Mouse (Mus musculus): ENCODE measurements around the gene March9. TPM values are rescaled to one million over a fixed set of nuclear protein-coding genes. Genes with fewer than 3 reads are reported as not detected.

Gene March9
- total and polyA plus RNA-seq, 3 experiments: 2.1 to 5.2 TPM; not detected in 1

DNA sequence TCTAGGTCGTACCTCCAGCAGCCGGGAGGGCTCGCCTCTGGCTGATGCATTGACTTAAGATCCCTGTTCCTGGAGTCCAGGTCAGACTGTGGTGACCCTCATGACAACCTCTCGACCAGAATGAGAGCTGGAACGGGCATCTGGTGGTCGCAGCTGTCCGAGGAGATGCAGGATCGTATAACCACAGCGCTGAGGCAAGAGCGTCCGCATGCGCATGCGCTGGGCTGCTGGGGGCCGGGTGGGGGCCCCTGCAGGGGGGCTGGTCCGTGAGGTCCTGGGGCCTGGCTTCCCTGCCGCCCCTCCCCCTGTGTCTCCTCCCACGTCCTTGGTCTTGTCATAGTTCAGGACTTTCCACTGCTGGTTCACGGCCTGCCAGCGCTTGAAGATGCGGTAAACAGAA lies 3.5 kb downstream of the March9 start:
- no peaks in the 10 kb centered on the region for H3K27me3 ChIP-seq (ENCODE audit: control insufficient read depth in 1 of 2, insufficient read depth in 2 of 2, low read length in 2 of 2)
- no peaks in the 10 kb centered on the region for H3K9me3 ChIP-seq (replicated peaks; ENCODE audit: insufficient read depth, low read length)
- no peak for DNase-seq (ENCODE audit: low read depth, low spot score)
- no peak overlapping the region for H3K4me3 ChIP-seq (ENCODE audit: control insufficient read depth in 1 of 2, insufficient read depth in 1 of 2, low read depth in 2 of 2, low read length in 2 of 2)
- H3K27ac ChIP-seq (ENCODE audit: control insufficient read depth, low read depth, low read length): no peak overlapping the region
- H3K4me1 ChIP-seq (ENCODE audit: control insufficient read depth in 1 of 2, insufficient read depth in 2 of 2, low read length in 2 of 2): peaks cover 0 to 7% of the 10 kb centered on the region in 2 experiments; a peak in 1 of 4 replicates
- peaks cover 0 to 2% of the 10 kb centered on the region in 2 experiments; a peak in 1 of 4 replicates for H3K36me3 ChIP-seq (ENCODE audit: control insufficient read depth in 1 of 2, insufficient read depth in 2 of 2, low read length in 2 of 2)
- H3K9ac ChIP-seq (ENCODE audit: control insufficient read depth, low read depth, low read length, poor library complexity, severe bottlenecking): no peak overlapping the region
- no peak for TF ChIP-seq ZC3H11A (IDR thresholded peaks at IDR 0.05; ENCODE audit: low read depth, low read length)
- TF ChIP-seq SMC3 (IDR thresholded peaks at IDR 0.05; ENCODE audit: low read depth, low read length): no peak
- TF ChIP-seq JUND (IDR thresholded peaks at IDR 0.05; ENCODE audit: low read depth, low read length): no peak
- TF ChIP-seq POLR2AphosphoS2 (IDR thresholded peaks at IDR 0.05; ENCODE audit: low read length): no peak
- no peak for TF ChIP-seq GATA1 (IDR thresholded peaks at IDR 0.05; ENCODE audit: low read depth, low read length)
- no peak for TF ChIP-seq MEF2A (IDR thresholded peaks at IDR 0.05; ENCODE audit: extremely low read depth, insufficient replicate concordance, low read depth, low read length, poor library complexity, severe bottlenecking)
- TF ChIP-seq NELFE (IDR thresholded peaks at IDR 0.05; ENCODE audit: low read depth, low read length): no peak
- TF ChIP-seq E2F4 (IDR thresholded peaks at IDR 0.05; ENCODE audit: borderline replicate concordance, low read depth, low read length): no peak
- TF ChIP-seq UBTF (IDR thresholded peaks at IDR 0.05; ENCODE audit: borderline replicate concordance, insufficient read depth, low read depth, low read length): no peak
- no peak for TF ChIP-seq EP300 (IDR thresholded peaks at IDR 0.05; ENCODE audit: low read depth in 1 of 2, low read length in 2 of 2)
- no peak for TF ChIP-seq POLR2A (IDR thresholded peaks at IDR 0.05; ENCODE audit: control insufficient read depth in 1 of 2, insufficient read depth in 1 of 2, low read depth in 1 of 2, low read length in 2 of 2, poor library complexity in 1 of 2)
- no peak for TF ChIP-seq GABPA (IDR thresholded peaks at IDR 0.05; ENCODE audit: low read depth, low read length)
- TF ChIP-seq MYB (IDR thresholded peaks at IDR 0.05; ENCODE audit: low read depth, low read length): no peak
- no peak for TF ChIP-seq MYC (IDR thresholded peaks at IDR 0.05; ENCODE audit: low read depth, low read length)
- no peak for TF ChIP-seq MAZ (IDR thresholded peaks at IDR 0.05; ENCODE audit: low read depth, low read length)
- no peak for TF ChIP-seq TBP (IDR thresholded peaks at IDR 0.05; ENCODE audit: low read depth, low read length)
- no peak for TF ChIP-seq BHLHE40 (IDR thresholded peaks at IDR 0.05; ENCODE audit: borderline replicate concordance, low read depth, low read length)
- no peaks in the 10 kb centered on the region; the same call in 1 of the 2 replicates for H3K79me2 ChIP-seq (ENCODE audit: control insufficient read depth, insufficient read depth, low read length, poor library complexity)

GRCm38 (mm10) chr10:127055406-127055805 lies 4.6 kb downstream of the March9 start:
- Histone ChIP-seq H3K4me1 (ENCODE audit: control insufficient read depth in 1 of 2, insufficient read depth in 2 of 2, low read length in 2 of 2) (peaks cover 2 to 11% of the 10 kb centered on the region in 2 experiments), H3K27me3 (ENCODE audit: control insufficient read depth in 1 of 2, insufficient read depth in 2 of 2, low read length in 2 of 2) (no peaks in the 10 kb centered on the region), H3K79me2 (ENCODE audit: control insufficient read depth, insufficient read depth, low read length, poor library complexity) (no peaks in the 10 kb centered on the region; the same call in 1 of the 2 replicates), H3K4me3 (ENCODE audit: control insufficient read depth in 1 of 2, insufficient read depth in 1 of 2, low read depth in 2 of 2, low read length in 2 of 2) (no peak overlapping the region), H3K27ac (ENCODE audit: control insufficient read depth, low read depth, low read length) (no peak overlapping the region), H3K9ac (ENCODE audit: control insufficient read depth, low read depth, low read length, poor library complexity, severe bottlenecking) (no peak overlapping the region), H3K36me3 (ENCODE audit: control insufficient read depth in 1 of 2, insufficient read depth in 2 of 2, low read length in 2 of 2) (peaks cover 0 to 7% of the 10 kb centered on the region in 2 experiments; a peak in 2 of 4 replicates), H3K9me3 (replicated peaks; ENCODE audit: insufficient read depth, low read length) (no peaks in the 10 kb centered on the region)
- TF ChIP-seq MYB (IDR thresholded peaks at IDR 0.05; ENCODE audit: low read depth, low read length): no peak
- no peak for TF ChIP-seq CHD2 (IDR thresholded peaks at IDR 0.05; ENCODE audit: low read length)
- DNase-seq (ENCODE audit: low read depth, low spot score): no peak
